Mouse (Mus musculus): ENCODE measurements around the gene Ptges3l.

DNA sequence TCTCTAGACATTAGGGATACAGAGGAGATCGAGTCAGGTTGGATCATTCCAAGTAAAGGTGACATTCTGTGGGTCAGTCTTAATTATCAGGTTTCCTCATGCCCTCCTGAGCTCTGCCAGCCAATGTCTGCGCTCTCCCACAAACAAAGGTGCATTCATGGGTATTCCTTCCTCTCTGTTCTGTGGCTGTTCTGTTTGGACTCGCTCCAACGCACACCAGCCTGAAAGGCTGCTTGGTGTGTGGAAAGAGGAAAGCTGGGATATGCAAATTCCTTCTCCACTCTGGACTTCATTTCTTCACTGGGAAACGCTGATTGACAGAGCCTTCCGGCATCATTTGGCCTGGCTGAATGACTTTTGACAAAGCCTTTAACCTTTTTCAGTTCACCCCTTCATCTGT lies 29.6 kb upstream of the Ptges3l start:
- no peak for TF ChIP-seq TCF12 (IDR thresholded peaks at IDR 0.05; ENCODE audit: insufficient read depth, poor library complexity, severe bottlenecking)
- no peak for TF ChIP-seq TCF3 (IDR thresholded peaks at IDR 0.05; ENCODE audit: insufficient read length, low read depth)
- TF ChIP-seq POLR2A (IDR thresholded peaks at IDR 0.05; ENCODE audit: insufficient read length, low read depth) = no peak
- TF ChIP-seq E2F4 (IDR thresholded peaks at IDR 0.05; ENCODE audit: insufficient read depth) = no peak
- TF ChIP-seq POLR2AphosphoS2 (IDR thresholded peaks at IDR 0.05; ENCODE audit: insufficient read length, low read depth) = peak; percentile 41
- TF ChIP-seq SRF (IDR thresholded peaks at IDR 0.05; ENCODE audit: control insufficient read depth, insufficient read length, low read depth) = no peak
- no peak for TF ChIP-seq REST (IDR thresholded peaks at IDR 0.05; ENCODE audit: insufficient read depth, insufficient read length)
- no peak for TF ChIP-seq MAX (IDR thresholded peaks at IDR 0.05; ENCODE audit: low read depth)
- no peak for TF ChIP-seq USF1 (IDR thresholded peaks at IDR 0.05; ENCODE audit: low read depth)
- TF ChIP-seq MYOG (IDR thresholded peaks at IDR 0.05; ENCODE audit: control insufficient read depth in 1 of 3, insufficient read depth in 1 of 3, insufficient read length in 2 of 3, low read depth in 2 of 3) = no peak
- TF ChIP-seq MYOD1 (IDR thresholded peaks at IDR 0.05; ENCODE audit: control insufficient read depth in 1 of 3, insufficient read length in 2 of 3, low read depth in 2 of 3) = no peak

Measured in myocyte (in vitro differentiated cells).